Mouse (Mus musculus) gonadal fat pad, adult 2 months (tissue): ENCODE measurements around the gene Dyrk1a. TPM values are rescaled to one million over a fixed set of nuclear protein-coding genes. Genes with fewer than 3 reads are reported as not detected.

Experiments used
- DNase-seq: peaks from one replicate; pipeline ENCODE4 v3.0.0-alpha.2; 2012; ENCODE audit warnings: low read depth
- polyA plus RNA-seq: library from polyadenylated mRNA; depleted of rRNA; stranded (reverse); fragments of >200 nt; gene quantifications from 2 replicates; pipeline ENCODE4 v1.2.3, GENCODE M21; 2012; rRNA removed

Gene Dyrk1a
- polyA plus RNA-seq, 1 experiment: 29.1 TPM

- no peak for DNase-seq
Observed at GRCm38 (mm10) chr16:94714483-94714882, 144.7 kb downstream of the Dyrk1a start.

DNA sequence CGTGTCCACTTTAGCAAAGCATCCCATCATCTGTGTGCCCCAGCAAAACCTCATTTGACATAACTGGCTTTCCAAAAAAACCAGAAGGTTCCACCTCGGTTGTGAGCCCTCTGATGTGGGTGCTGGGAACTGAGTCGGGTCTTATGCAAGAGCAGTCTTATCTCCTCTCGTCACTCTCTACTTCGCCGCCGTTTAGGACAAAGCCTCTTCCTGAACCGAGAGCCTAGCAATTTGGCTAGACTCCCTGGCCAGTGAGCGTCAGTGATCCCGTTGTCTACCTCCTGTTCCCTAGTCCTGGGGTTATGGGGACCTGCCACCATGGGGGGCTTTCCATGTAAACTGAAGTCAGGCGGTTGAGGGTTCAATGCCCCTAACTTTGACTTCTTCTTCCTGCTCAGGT is 147.2 kb downstream of the Dyrk1a start:
- no peak for DNase-seq

- DNase-seq: no peak
Observed at GRCm38 (mm10) chr16:94718919-94719318, 149.1 kb downstream of the Dyrk1a start.

DNA sequence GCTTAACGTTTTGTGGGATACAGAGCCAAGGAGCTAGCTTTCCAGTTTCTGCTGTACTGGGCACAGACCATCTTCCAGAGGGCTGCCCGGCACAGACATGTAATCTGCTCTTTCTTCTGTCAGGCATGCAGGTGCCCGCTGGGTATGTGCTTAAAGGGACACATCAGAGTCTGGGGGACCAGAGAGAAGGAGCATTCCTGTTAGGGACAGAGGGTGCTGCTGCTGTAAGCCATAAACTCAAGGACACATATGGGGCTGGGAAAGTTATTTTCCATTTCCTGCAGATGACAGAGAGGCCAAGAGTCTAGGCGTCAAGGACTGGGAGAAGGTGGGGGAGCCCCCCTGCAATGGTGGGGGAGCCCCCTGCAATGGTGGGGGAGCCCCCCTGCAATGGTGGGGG is 149.7 kb downstream of the Dyrk1a start:
- DNase-seq: no peak

- DNase-seq: no peak
Observed at GRCm38 (mm10) chr16:94720476-94721153, 150.8 kb downstream of the Dyrk1a start.

DNA sequence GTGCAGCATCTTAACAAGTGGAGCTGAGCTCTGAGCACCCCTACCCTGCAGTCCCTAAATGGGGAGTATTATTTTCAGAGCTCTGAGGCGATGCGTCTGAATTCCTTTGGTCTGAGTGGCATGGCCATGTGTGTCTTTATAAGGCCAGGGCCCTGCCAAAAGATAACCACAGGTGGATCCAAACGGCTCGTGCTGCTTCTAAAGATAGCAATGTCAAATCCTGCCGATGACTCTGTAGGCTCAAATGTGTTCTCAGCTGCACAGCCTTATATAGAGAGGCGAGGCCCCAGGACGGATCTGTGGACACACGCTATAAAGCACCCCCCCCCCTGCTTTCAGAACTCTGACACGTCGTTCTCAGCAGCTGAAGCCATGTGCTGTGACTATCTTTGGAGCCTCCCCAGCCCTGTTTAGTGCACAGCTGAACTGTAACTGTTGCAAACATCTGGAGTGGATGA is 151.8 kb downstream of the Dyrk1a start:
- DNase-seq: no peak

GRCm38 (mm10) chr16:94722936-94723335 is 153.1 kb downstream of the Dyrk1a start:
- no peak for DNase-seq

GRCm38 (mm10) chr16:94724061-94724596 is 154.3 kb downstream of the Dyrk1a start:
- DNase-seq: no peak

- no peak for DNase-seq
Observed at GRCm38 (mm10) chr16:94724747-94725211, 155.0 kb downstream of the Dyrk1a start.

DNA sequence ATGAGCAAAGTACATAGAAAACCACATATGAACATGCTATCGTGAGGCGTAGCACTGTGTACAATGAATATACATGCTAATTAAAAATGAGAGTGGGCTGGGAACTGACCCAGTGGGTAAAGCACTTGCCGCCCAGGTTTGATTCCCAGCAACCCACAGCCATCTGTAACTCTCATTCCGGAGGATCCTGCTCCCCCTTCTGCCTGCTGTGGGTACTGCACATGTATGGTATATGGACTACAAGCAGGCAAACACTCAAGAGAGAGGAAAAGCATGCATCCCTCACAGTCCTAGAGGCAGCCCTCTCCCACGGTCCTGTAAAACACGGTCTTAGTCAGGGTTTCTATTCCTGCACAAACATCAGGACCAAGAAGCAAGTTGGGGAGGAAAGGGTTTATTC is 159.4 kb downstream of the Dyrk1a start:
- no peak for DNase-seq

GRCm38 (mm10) chr16:94731027-94731426 is 161.2 kb downstream of the Dyrk1a start:
- no peak for DNase-seq

GRCm38 (mm10) chr16:94735472-94735871 is 165.7 kb downstream of the Dyrk1a start:
- DNase-seq: no peak

DNA sequence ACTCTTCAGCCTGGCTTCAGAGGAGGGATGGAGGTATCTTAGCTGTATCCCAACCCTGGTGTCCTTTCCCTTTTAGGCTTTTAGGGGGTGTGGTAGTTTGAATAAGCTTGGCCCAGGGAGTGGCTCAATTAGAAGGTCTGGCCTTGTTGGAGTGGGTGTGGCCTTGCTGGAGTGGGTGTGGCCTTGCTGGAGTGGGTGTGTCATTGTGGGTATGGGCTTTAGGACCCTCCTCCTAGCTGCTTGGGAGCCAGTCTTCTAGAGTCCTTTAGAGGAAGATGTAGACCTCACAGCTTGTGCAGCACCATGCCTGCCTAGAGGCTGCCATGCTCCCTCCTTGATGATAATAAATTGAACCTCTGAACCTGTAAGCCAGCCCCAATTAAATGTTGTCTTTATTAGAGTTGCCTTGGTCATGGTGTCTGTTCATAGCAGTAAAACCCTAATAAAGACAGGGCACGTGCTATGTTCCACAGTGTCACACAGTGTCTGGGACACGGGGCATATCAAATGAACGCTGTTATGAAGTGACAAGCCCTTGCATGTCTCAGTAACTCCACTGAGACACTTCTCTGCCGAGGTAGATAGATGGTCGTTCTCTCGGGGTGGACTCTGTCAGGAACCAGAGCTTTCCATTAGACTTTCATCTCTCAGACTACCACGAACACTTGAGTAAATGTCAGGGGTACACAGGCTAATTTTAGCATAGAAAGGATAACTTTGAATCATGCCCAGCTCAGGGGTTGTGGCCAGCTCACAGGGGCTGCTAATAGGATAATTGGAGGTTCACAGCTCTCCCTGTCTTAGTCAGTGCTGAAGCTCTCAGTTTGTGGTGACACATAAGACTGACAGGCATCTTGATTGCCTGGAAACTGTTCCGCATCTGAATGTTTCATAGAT is 166.9 kb downstream of the Dyrk1a start:
- no peak for DNase-seq

GRCm38 (mm10) chr16:94737359-94737687 is 167.5 kb downstream of the Dyrk1a start:
- no peak for DNase-seq

DNA sequence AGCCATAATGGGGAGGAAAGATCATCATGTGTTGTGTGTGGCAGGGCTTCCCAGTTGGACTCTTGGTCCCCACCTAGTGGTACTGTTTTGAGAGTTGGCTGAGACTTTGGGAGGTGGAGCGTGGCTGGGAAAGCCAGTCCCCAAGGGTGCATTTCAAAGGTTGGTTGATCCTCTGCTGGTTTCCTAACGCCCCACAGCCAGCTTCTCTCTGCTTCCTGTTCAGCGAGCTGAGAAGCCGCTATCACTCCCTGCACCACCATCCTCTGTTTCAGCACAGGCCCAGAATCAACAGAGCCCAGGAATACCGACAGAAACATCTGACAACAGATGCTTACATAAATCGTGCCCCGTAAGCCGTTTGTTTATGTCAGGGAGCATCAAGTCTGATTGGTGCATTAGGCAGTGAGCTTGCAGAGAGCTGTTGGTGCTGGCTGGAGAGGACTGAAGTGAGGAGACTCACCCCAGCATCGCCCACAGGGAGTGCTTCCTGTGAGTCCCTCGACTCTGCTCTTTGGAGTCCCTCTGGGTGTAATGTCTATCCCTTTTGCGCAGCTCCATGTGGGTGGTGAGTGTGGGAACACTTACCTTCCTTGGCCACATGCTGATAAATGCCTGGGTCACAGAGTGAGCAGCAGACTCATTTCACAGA is 174.2 kb downstream of the Dyrk1a start:
- DNase-seq: no peak

DNA sequence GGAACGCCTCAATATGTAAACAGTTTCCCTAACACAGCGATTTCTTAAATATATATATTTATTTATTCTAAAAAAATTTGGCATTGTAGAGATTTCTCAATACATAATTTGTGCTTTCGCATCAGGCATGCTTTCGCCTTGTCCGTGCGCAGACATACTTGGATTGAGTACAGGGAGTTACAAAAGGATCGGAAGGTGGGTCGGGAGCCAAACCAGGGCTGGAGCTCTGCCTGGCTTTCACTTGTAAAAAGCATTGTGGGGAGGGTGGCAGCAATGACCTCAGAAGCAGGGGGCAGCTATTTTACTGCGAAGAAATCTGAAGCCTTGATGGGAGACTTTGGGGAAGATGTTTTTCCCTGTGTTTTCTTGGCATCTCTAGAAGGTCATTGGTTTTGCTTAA is 175.2 kb downstream of the Dyrk1a start:
- no peak for DNase-seq

Other genes with a start within 250 kb of the Dyrk1a start
- 2.5 and 2.7 TPM in 2 replicates for gene Ripply3, start 241.6 kb upstream of the Dyrk1a start, polyA plus RNA-seq
- 48.6 and 60.0 TPM in 2 replicates for gene Ttc3, start 199.4 kb upstream of the Dyrk1a start, polyA plus RNA-seq
- 50.8 and 50.9 TPM in 2 replicates for gene Pigp, start 198.2 kb upstream of the Dyrk1a start, polyA plus RNA-seq
- gene Vps26c, start 43.2 kb upstream of the Dyrk1a start, polyA plus RNA-seq: 40.5 and 53.4 TPM in 2 replicates